Mouse (Mus musculus) gonadal fat pad, adult 2 months (tissue): ENCODE data around the gene Chit1. TPM values are rescaled to one million over a fixed set of nuclear protein-coding genes. Genes with fewer than 3 reads are reported as not detected.

Experiments used
- DNase-seq: peaks from one replicate; pipeline ENCODE4 v3.0.0-alpha.2; 2012; ENCODE audit warnings: low read depth
- polyA plus RNA-seq: library from polyadenylated mRNA; depleted of rRNA; stranded (reverse); fragments of >200 nt; gene quantifications from 2 replicates; pipeline ENCODE4 v1.2.3, GENCODE M21; 2012; rRNA removed

The Chit1 gene
- 0.08 and 0.14 TPM in 2 replicates for polyA plus RNA-seq

DNA sequence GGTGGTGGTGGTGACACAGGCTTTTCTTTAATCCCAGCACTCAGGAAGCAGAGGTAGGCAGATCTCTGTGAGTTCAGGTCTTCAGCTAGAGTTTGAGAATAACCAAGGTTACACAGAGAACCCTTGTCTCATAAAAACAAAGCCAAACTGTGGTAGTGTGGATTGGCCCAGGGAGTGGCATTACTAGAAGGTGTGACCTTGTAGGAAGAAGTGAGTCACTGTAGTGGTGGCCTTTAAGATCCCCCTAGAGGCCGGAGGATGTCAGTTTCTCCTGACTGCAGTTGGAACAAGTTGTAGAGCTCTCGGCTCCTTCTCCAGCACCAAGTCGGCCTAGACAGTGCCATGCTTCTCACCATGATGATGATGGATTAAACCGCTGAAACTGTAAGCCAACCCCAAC lies at the start of gene Chit1:
Chit1 (plus strand) TSS at position 264 of the 400 bp plus-strand sequence.
- DNase-seq = no peak

DNA sequence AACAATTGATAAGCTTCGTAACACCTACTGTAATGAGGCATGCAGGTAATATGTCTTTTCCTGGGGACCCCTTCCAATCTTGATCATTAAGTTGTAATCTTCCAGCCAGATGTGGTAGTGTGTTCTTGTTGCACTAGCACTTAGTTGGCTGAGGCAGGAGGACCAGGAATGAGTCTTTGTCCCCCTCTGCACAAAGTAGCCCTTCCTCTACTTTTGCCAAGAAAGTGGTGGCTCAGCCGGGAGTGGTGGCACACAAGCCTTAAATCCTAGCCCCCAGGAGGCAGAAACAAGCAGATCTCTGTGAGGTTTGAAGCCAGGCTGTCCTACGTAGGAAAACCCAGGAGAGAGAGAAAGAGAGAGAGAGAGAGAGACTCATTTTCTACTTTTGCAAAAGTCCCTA lies 49.1 kb upstream of the Chit1 start:
- no peak for DNase-seq

DNA sequence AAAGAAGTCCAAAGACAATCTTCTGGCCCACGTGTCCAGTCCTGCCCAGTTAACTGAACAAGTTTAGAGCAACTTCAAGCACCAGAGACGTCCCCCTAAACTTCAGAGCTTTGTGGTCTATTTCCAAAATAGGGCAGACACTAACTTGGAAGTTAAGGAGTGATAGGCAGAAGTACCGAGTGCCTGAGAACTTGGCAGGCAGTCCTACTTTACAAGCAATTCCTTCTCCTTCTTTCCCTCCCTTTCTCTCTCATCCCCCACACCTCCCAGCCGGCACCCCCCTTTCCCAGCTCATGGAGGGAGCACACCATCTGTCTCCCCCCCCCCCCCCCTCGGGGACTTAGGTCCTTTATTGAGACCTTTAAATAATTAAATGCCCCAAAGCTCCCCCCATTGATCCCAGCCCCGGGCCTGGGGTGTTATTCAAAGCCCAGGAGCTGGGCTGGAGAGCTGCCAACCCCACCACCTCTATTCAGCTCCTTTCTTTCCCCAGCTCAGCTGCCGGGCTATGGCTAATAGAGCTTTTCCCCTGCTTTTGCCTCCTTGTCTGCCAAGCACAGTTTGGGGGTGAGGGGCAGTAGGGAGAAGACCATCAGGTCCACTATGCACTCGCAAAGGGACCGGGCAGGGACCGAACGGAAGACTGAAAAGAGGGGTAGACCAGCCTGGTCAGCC lies 48.5 kb upstream of the Chit1 start:
- DNase-seq = no peak

- DNase-seq = no peak
Measured at GRCm38 (mm10) chr1:134063086-134063772, 47.8 kb upstream of the Chit1 start.

- DNase-seq = no peak
Measured at GRCm38 (mm10) chr1:134063773-134064125, 47.3 kb upstream of the Chit1 start.

GRCm38 (mm10) chr1:134064296-134064831 lies 46.7 kb upstream of the Chit1 start:
- no peak for DNase-seq

DNA sequence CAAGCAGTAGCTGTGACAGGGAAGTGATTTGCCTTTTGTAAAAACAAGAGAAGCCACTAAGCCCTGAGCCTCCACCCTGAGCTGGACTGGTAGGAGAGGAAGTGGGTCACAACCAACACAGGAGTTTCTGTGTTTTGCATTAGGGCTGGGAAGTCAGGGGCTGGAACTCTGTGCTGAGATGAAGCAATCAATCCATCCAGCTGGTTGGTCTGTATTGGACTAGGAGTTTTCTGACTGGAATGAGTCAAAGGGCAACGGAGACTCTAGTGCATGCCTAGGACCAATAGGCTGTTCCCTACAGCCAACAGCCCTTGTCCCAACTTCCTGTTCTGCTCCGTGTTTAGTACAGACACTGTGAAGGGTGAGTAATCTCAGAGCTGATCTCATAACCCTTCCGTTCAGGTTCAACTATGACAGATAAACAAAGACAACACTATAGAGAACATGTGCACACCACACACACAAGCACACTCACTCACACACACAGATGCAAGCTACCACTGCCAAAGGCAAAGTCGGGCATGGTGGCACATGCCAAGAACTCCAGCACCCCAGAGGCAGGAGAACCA lies 45.7 kb upstream of the Chit1 start:
- DNase-seq = no peak

DNA sequence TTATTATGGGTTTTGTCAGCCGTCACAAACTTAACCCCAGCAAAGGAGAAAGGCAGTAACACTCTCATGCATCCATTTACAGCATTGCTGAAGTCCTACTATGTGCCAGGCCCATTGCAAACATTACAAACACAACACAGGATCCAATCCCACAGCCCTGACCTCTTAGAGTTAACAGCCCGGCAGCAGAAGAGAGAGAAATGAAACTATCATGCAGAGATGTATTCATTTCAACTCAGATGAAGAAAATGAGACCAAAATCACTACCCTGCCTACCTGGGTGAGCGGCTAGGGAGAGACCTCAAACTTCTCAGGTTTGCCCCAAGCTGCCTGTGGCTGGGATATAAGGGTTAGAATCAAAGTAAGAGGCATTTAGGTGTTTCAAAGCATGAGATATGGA lies 44.5 kb upstream of the Chit1 start:
- no peak for DNase-seq

- no peak for DNase-seq
Measured at GRCm38 (mm10) chr1:134067143-134067619, 43.9 kb upstream of the Chit1 start.

GRCm38 (mm10) chr1:134070099-134070669 lies 40.9 kb upstream of the Chit1 start:
- DNase-seq = no peak

DNA sequence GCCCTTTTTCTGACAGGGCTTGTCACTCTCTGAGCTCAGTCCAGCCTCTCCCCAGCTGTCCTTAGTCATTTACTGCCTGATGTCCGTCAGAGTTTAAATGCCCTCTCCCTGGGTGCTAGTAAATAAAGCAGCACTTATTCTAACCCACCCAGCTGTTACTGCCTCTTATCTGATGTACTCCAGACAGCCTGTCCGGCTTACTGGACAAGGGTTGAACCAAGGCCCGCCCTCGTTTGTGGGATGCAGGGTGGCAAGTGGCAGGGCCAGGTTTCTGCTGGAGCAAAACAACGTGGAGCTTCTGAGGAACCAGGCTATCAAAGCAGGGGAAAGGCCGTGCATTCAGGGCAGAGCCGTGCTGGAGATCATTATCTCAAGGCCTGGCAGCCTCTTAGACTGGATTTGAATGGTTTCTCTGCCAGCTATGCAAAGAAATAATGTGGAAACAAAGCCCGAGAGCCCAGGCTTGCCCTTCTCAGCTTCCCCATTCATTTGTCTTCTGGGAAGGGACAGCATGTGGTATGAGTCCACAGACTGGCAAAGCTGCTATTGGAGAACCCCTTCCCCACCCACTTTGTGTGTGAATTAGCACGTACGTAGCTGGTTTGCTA lies 39.5 kb upstream of the Chit1 start:
- DNase-seq = no peak

GRCm38 (mm10) chr1:134073061-134073564 lies 37.9 kb upstream of the Chit1 start:
- no peak for DNase-seq

- no peak for DNase-seq
Measured at GRCm38 (mm10) chr1:134073658-134074057, 37.4 kb upstream of the Chit1 start.

DNA sequence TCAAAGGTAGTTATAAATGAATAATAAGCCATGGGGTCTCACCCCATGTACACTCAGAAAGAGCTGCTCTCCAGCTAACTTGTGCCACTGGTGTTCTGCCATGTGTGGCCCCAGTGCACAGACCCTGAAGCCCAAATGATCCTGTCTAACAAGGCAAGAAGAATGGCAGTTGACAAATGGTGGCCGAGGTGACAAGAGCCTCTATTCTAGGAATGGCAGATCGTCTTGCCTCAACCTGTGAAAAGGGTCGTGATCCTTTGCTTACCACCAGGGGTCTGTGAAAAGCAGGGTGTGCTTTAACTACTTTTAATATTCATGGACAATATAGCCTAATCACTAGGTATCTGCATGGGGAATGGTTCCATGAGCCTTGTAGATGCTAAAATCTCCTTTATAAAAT lies 36.9 kb upstream of the Chit1 start:
- DNase-seq = no peak

DNA sequence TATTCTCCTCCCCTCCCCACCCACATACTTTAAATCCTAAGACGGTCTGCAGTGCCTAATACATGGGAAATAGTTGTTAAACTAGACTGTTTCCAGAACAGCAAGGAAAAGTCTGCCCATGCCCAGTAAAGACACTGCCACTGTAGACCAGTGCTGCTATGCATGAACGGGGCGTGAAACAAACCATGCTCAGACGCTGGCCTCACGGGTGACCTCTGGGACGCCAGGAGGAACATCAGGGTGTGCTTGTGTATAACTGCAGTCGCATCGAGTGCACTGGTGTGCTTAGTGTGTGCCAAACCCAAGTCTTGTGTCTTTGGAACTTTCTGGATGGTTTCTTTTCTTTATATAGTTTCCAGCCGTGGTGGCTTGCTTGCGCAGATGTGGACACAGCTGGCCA lies 36.4 kb upstream of the Chit1 start:
- DNase-seq = no peak

DNA sequence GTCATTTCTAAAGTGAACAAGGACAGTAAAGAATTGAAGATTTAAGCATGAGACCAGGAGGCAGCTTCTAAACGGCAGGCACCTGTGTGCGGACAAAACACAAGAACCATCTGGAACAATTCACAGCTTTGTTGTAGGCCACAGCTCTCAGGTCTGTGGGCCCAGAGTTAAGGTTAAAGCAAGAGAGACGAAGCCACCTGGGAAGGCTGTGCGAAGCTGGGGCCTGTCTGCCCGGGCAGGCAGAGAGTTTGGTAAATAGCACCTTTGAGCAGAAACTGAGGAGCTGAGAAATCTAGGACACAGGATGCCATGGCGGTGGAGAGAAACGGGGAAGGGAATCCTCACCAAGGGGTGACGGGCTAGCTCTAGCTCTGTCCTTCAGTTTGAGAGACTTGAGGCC lies 35.5 kb upstream of the Chit1 start:
- DNase-seq = no peak

- no peak for DNase-seq
Measured at GRCm38 (mm10) chr1:134076789-134077188, 34.3 kb upstream of the Chit1 start.

GRCm38 (mm10) chr1:134077389-134078060 lies 33.5 kb upstream of the Chit1 start:
- DNase-seq = no peak

DNA sequence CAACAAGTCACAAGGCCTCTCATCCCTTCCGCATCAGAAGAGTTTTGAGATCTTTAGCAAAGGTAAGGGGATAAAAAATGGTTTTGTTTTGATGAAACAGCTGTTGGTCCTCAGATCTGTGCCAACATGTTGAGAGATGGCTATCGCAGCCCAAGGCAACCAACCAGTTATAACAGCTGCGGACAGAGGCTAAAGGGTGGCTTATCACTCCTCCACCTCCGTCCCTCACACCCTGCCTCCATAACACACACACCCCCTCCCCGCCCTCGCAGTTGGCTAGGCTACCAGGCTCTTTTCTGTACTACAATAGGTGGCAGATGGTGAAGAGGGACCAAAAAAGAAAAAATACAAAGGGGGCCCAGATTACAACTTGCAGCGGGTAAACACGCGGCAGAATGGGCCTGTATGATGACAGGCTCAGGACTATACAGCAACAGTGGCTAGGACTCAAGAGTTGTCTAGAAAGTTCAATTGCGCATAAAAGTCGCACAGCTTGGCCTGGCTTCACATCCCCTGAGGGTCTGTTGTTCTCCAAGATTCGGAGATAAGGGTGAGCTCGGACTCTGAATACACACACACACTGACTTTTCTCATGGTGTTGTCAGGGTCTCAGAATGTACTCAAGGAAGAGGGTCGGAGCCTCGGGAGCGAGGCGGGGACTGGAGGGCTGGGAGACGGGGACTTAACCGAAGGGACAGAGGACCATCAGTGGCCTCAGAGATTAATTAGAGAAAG lies 32.8 kb upstream of the Chit1 start:
- no peak for DNase-seq

DNA sequence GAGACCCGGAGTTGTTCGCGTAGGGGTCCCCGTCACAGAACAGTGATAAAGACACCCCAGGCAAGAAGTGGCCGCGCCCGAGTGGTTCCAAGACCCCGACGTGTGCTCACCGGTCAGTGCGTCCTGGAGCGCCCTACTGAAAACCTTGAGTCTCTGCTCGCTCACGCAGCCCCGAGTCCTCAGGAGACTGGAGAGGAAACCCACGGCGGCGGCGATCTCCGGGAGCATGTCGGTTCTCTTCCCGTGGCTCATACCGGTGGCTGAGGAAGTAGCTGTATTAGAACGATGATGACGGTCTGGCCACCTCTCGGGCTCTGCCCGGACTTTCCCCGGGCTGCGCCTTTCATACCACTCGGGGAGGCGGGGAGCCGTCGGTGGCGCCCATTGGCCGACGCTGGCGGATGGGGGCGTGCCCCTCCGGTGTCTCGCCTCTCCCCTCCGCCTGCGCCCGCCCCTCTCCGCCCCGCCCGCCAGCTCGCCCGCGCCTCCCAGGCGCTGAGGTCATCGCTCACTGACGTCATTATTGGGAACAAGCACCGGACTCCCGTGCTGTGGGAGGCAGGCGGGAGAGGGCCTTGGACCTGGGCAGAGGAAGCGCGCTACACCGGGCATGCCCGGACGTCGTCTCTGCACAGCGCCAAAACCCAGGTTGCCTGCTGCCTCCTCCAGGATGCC lies 32.1 kb upstream of the Chit1 start, which contains the start of gene Btg2:
Btg2 (minus strand) TSS at position 319 of the 675 bp plus-strand sequence.
- DNase-seq = no peak
